Mouse (Mus musculus) neural tube, embryonic 14.5 days (tissue): Measurements from ENCODE around the gene Klhl8. TPM values are rescaled to one million over a fixed set of nuclear protein-coding genes. Genes with fewer than 3 reads are reported as not detected.
"Not testable (repeated sequence)": the region's sequence is repeated elsewhere in the genome, so short reads cannot be mapped to it uniquely, and the experiment has no call there.

ENCODE experiments used
- ATAC-seq: fragments of 200-750 bp; cut with Nextera tagmentation; 2 replicates; pipeline ENCODE4 v1.8.0; 2017; ENCODE audit warnings: low read depth, mild to moderate bottlenecking, moderate TSS enrichment, moderate library complexity
- H3K27ac ChIP-seq: fragments of 300-500 bp; sonication (generic); 2 replicates; pipeline ENCODE4 v1.5.1; 2014; ENCODE audit warnings: low read depth, mild to moderate bottlenecking, control low read depth, low read length, moderate library complexity, mixed read lengths
- H3K27me3 ChIP-seq: fragments of 300-500 bp; sonication (generic); 2 replicates; pipeline ENCODE4 v1.6.1; 2014; ENCODE audit warnings: low read length; ENCODE audit not compliant: control insufficient read depth, insufficient read depth
- H3K36me3 ChIP-seq: fragments of 300-500 bp; sonication (generic); 2 replicates; pipeline ENCODE4 v1.6.1; 2014; ENCODE audit warnings: low read length, mixed read lengths; ENCODE audit not compliant: control insufficient read depth, insufficient read depth
- H3K4me1 ChIP-seq: fragments of 300-500 bp; sonication (generic); 2 replicates; pipeline ENCODE4 v1.6.1; 2014; ENCODE audit warnings: low read length; ENCODE audit not compliant: control insufficient read depth, insufficient read depth
- H3K4me2 ChIP-seq: fragments of 300-500 bp; sonication (generic); 2 replicates; pipeline ENCODE4 v1.6.1; 2014; ENCODE audit warnings: mild to moderate bottlenecking, low read depth, low read length, control low read depth
- H3K4me3 ChIP-seq: fragments of 300-500 bp; sonication (generic); 2 replicates; pipeline ENCODE4 v1.5.1; 2014; ENCODE audit warnings: low read depth, low read length, control low read depth, mixed read lengths
- H3K9ac ChIP-seq: fragments of 300-500 bp; sonication (generic); replicated peaks from 2 replicates; pipeline ENCODE4 v1.6.1; 2014; ENCODE audit warnings: low read depth, mild to moderate bottlenecking, control low read depth, low read length, mixed read lengths
- H3K9me3 ChIP-seq: fragments of 300-500 bp; sonication (generic); 2 replicates; pipeline ENCODE4 v1.6.1; 2016; ENCODE audit warnings: low read length; ENCODE audit not compliant: control insufficient read depth
- WGBS: fragments of 180-500 bp; shearing (Covaris S2); extraction: QIAGEN DNeasy Blood & Tissue Kit; methylation state at CpG from one replicate; pipeline ENCODE4 v1.1.7; 2014; 5-methylcytosine and 5-hydroxymethylcytosine counted together
- polyA plus RNA-seq: library from polyadenylated mRNA; unstranded; fragments of >200 nt; fragmentation: Nextera tagmentation; extraction: Ambion mirVana; gene quantifications from 2 replicates; pipeline ENCODE4 v1.2.1, GENCODE M21; 2014

Gene Klhl8
- polyA plus RNA-seq, result 45.2 and 45.3 TPM in 2 replicates

DNA sequence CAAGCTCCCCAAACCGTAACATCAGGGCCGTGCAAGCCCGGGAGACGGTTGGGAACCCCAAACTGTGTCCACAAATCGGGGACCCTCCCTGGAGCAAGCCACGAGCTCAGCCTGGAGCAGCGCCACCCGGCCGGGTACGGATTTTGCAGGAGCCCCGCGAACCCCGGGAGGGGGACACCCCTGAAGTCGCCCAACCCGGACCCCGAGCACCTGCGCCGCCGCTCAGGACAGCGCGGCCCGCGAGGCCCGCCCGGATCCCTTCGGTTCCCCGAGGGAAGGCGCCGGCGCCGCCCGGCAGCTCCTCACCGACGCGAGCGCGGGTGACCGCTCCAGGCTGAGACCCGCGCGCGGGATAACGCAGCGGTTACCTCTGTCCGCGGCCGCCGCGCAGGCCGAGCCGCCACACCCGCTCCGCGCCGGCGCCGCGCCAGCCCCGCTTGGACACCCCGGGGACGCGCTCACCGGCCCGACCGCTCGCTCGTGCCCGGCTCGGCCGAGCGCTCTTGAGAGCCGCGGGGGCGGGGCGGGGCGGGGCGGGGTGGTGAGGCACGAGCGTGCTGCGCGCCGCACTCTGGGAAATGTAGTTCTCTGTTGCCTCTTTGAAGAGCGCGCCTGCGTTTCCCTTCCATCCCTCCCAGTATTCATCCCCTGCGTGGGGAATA lies at the start of gene Klhl8:
Gene Klhl8, minus strand, starts transcription at position 512 of the 662 bp plus-strand sequence.
- no peaks in the 10 kb centered on the region for H3K36me3 ChIP-seq
- peak within 1 kb of the TSS; percentile 73 for H3K27ac ChIP-seq
- peak; percentile 97 for ATAC-seq
- WGBS, result under 1% methylated on average over 65 of the region's 86 CpGs
- H3K9me3 ChIP-seq, result no peaks in the 10 kb centered on the region
- peak within 1 kb of the TSS; percentile 79 for H3K9ac ChIP-seq
- peak within 1 kb of the TSS; percentile 67 for H3K4me3 ChIP-seq
- no peaks in the 10 kb centered on the region; the same call in 1 of the 2 replicates for H3K27me3 ChIP-seq
- H3K4me2 ChIP-seq, result peak within 1 kb of the TSS; percentile 66
- H3K4me1 ChIP-seq, result peaks cover 2% of the 10 kb centered on the region; the same call in 1 of the 2 replicates

DNA sequence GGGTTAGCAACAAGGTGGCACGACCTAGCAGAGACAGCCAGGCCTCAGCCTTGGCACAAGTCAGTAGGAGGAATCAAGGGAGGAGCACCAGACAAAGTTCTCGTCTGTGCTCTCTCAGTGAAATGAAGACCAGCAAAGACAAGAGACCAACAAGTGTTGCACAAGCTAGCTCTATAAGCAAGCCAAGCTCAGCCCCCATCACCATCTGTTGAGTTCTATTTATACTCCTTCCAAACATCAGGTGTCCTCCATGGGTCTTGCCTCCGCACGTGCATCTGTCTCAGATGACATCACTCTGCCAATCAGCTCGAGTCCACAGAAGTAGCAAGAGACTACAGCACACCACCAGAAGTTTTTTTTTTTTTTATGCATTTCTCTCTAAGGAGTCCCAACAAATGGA lies 43.6 kb upstream of the Klhl8 start:
- Histone ChIP-seq H3K36me3 (no peaks in the 10 kb centered on the region), H3K4me1 (no peaks in the 10 kb centered on the region), H3K9me3 (no peaks in the 10 kb centered on the region), H3K27ac (no peak overlapping the region), H3K4me2 (no peak overlapping the region), H3K4me3 (no peak overlapping the region), H3K9ac (no peak overlapping the region), H3K27me3 (no peaks in the 10 kb centered on the region)
- WGBS, result 79% methylated on average over 5 of the region's 5 CpGs
- no peak for ATAC-seq

GRCm38 (mm10) chr5:103953135-103954083 lies 42.4 kb upstream of the Klhl8 start:
- H3K27me3 ChIP-seq, result no peaks in the 10 kb centered on the region
- no peaks in the 10 kb centered on the region for H3K4me1 ChIP-seq
- no peaks in the 10 kb centered on the region for H3K36me3 ChIP-seq
- no peak overlapping the region for H3K4me3 ChIP-seq
- WGBS, result 70% methylated on average over 10 of the region's 10 CpGs
- no peak overlapping the region for H3K4me2 ChIP-seq
- no peak for ATAC-seq
- H3K27ac ChIP-seq, result no peak overlapping the region
- no peak overlapping the region for H3K9ac ChIP-seq
- H3K9me3 ChIP-seq, result no peaks in the 10 kb centered on the region

DNA sequence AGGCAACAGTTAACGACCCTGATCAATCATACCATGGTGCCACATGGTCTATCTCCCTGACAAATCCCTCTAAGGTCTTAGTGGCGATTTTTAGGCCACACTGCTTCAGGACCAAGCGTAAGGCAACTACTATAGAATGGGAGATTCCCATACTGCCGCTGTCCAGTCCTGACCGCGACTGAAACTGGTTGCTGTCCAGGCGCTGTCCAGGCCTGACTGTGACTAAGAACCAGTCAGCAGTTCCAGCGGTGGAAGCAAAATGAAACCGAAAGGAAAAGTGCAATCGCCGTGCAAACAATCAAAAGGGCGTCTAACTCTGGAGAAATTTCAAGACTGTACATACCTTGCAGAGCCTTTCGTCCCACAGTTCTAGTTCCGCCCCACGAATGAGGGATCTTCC lies 39.1 kb upstream of the Klhl8 start:
- not testable (repeated sequence) for H3K27ac ChIP-seq, H3K9me3 ChIP-seq, H3K4me1 ChIP-seq, H3K4me2 ChIP-seq, ATAC-seq, H3K9ac ChIP-seq, H3K4me3 ChIP-seq, H3K36me3 ChIP-seq, H3K27me3 ChIP-seq
- WGBS, result 94% methylated on average over 15 of the region's 15 CpGs

GRCm38 (mm10) chr5:103943183-103943582 lies 32.1 kb upstream of the Klhl8 start:
- Histone ChIP-seq H3K36me3 (no peaks in the 10 kb centered on the region), H3K27ac (no peak overlapping the region), H3K4me1 (peaks cover 9% of the 10 kb centered on the region; the same call in 1 of the 2 replicates), H3K9me3 (no peaks in the 10 kb centered on the region), H3K27me3 (peaks cover 3% of the 10 kb centered on the region; the same call in 1 of the 2 replicates), H3K4me3 (no peak overlapping the region), H3K4me2 (no peak overlapping the region), H3K9ac (no peak overlapping the region)
- ATAC-seq, result peak; percentile 54
- 12% methylated on average over 6 of the region's 6 CpGs for WGBS

GRCm38 (mm10) chr5:103939856-103940255 lies 28.8 kb upstream of the Klhl8 start:
- H3K9ac ChIP-seq, result no peak overlapping the region
- H3K4me2 ChIP-seq, result no peak overlapping the region
- H3K4me1 ChIP-seq, result peaks cover 9% of the 10 kb centered on the region; the same call in 1 of the 2 replicates
- no peaks in the 10 kb centered on the region for H3K36me3 ChIP-seq
- H3K4me3 ChIP-seq, result no peak overlapping the region
- H3K9me3 ChIP-seq, result no peaks in the 10 kb centered on the region
- H3K27me3 ChIP-seq, result peaks cover 3% of the 10 kb centered on the region; the same call in 1 of the 2 replicates
- no peak for ATAC-seq
- 69% methylated on average over 1 of the region's 1 CpGs for WGBS
- no peak overlapping the region for H3K27ac ChIP-seq

GRCm38 (mm10) chr5:103939350-103939652 lies 28.2 kb upstream of the Klhl8 start:
- no peak overlapping the region for H3K27ac ChIP-seq
- ATAC-seq, result no peak
- peaks cover 3% of the 10 kb centered on the region; the same call in 1 of the 2 replicates for H3K27me3 ChIP-seq

DNA sequence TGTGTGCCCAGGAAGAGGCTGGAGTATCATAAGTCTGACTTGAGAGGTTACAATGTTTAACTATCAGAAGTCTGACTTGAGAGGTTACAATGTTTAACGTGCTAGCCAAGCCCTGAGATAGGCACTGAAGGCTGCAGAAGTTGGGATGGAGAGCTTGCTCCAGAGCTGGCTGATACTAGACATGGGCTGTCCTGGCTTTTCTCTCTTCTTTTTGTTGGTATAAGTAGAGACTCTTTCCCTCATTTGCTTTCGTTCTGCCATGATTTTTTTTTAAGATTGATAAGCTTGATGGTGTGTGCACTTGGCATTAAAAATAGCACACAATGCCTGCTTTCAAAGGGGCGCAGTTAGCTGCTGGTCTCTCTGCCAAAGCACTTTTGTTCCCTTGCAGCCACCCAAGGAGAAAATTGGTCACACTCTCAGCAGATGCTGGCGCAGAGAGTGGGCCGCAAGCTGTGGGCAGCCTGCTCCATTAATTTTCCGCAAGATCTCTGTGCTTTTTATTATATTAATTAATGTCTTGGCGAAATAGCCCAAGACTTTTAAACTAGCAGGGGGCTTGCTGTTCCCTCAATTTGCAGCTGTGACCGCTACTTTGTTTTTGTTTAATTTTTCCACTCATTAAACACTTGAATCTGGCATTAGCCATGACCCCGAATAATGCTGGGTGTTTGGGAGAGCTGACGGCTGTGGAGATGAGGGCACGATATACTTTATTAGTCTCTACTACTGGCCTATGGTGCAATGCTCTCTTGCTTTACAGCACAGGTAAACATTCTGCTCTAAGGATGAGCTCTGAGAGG lies 27.7 kb upstream of the Klhl8 start:
- Histone ChIP-seq H3K36me3 (no peaks in the 10 kb centered on the region), H3K4me3 (no peak overlapping the region), H3K9ac (no peak overlapping the region), H3K27me3 (0 out of 2 replicates have a peak, but pooled peaks cover 3% of the 10 kb centered on the region), H3K9me3 (no peaks in the 10 kb centered on the region), H3K4me1 (peaks cover 9% of the 10 kb centered on the region; the same call in 1 of the 2 replicates), H3K4me2 (no peak overlapping the region; the same call in 1 of the 2 replicates), H3K27ac (no peak overlapping the region)
- 11% methylated on average over 11 of the region's 11 CpGs for WGBS
- ATAC-seq, result peak; percentile 87

More at GRCm38 (mm10) chr5:103939350-103939652, 28.2 kb upstream of the Klhl8 start:
- no peaks in the 10 kb centered on the region for H3K36me3 ChIP-seq
- H3K4me3 ChIP-seq, result no peak overlapping the region
- H3K9ac ChIP-seq, result no peak overlapping the region
- peaks cover 9% of the 10 kb centered on the region; the same call in 1 of the 2 replicates for H3K4me1 ChIP-seq
- WGBS, result 56% methylated on average over 7 of the region's 7 CpGs
- H3K4me2 ChIP-seq, result no peak overlapping the region
- H3K9me3 ChIP-seq, result no peaks in the 10 kb centered on the region
